Mouse (Mus musculus): ENCODE measurements around the gene Tmem88.

DNA sequence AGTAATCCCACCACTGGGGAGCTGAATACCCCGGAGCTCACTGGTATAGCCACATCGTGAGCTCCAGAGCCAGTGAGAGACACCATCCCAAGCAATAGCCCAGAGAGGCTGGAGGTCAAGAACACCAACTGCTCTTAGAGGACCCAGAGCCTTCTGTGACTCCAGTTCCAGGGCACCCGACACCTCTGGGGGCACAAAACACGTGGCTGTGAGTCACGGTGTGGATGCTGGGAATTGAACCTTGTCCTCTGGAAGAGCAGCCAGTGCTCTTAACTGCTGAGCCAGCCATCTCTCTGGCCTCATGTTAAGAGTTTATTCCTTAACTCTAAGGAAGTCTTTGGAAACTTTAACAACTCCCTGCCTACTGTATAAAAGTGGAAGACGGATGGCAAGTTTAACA is 13.1 kb downstream of the Tmem88 start:
- no peak for TF ChIP-seq CTCF (IDR thresholded peaks at IDR 0.05; ENCODE audit: borderline replicate concordance, control insufficient read depth, extremely low read depth, insufficient read depth, low read length, poor library complexity)
- TF ChIP-seq POLR2A (IDR thresholded peaks at IDR 0.05; ENCODE audit: control insufficient read depth, extremely low read depth, insufficient read depth, low read length, poor library complexity) = no peak

Data from thymus, adult 2 months (tissue).